Mouse (Mus musculus) myocyte (in vitro differentiated cells): ENCODE data around the gene Tdrd6. TPM values are rescaled to one million over a fixed set of nuclear protein-coding genes. Genes with fewer than 3 reads are reported as not detected.

ENCODE experiments used
- H3K27me3 ChIP-seq: one replicate; pipeline ENCODE4 v1.6.1; 2011; ENCODE audit not compliant: control insufficient read depth, insufficient read depth, insufficient read length
- H3K36me3 ChIP-seq: one replicate; pipeline ENCODE4 v1.6.1; 2011; ENCODE audit not compliant: control insufficient read depth, insufficient read depth
- H3K4me2 ChIP-seq: one replicate; pipeline ENCODE4 v1.6.1; 2011; ENCODE audit warnings: low read depth, control low read depth
- H3K4me3 ChIP-seq: one replicate; pipeline ENCODE4 v1.5.1; 2011; ENCODE audit warnings: mild to moderate bottlenecking, control low read depth, moderate library complexity
- H3K79me2 ChIP-seq: one replicate; pipeline ENCODE4 v1.6.1; 2011; ENCODE audit not compliant: control insufficient read depth, insufficient read depth
- H3ac ChIP-seq: one replicate; pipeline ENCODE4 v1.6.1; 2011; ENCODE audit not compliant: control insufficient read depth, insufficient read length
- CEBPB ChIP-seq: IDR thresholded peaks from 2 replicates; pipeline ENCODE4 v1.6.1; 2011; ENCODE audit warnings: mild to moderate bottlenecking, moderate library complexity; ENCODE audit not compliant: poor library complexity, insufficient read depth, severe bottlenecking
- E2F4 ChIP-seq: IDR thresholded peaks from one replicate; pipeline ENCODE4 v1.6.1; 2011; ENCODE audit warnings: mild to moderate bottlenecking, control low read depth, moderate library complexity; ENCODE audit not compliant: insufficient read depth
- MAX ChIP-seq: IDR thresholded peaks from one replicate; pipeline ENCODE4 v1.6.1; 2011; ENCODE audit warnings: low read depth, mild to moderate bottlenecking, control low read depth
- MYOD1 ChIP-seq, 3 experiments: IDR thresholded peaks; one replicate each; pipeline ENCODE4 v1.6.1; 2011; ENCODE audit warnings: control low read depth in 2 of 3, low read depth in 2 of 3, mild to moderate bottlenecking in 2 of 3, moderate library complexity in 1 of 3; ENCODE audit not compliant: insufficient read length in 2 of 3, control insufficient read depth in 1 of 3
- MYOG ChIP-seq, 3 experiments: IDR thresholded peaks; one replicate each; pipeline ENCODE4 v1.6.1; 2011; ENCODE audit warnings: control low read depth in 2 of 3, low read depth in 2 of 3, mild to moderate bottlenecking in 2 of 3; ENCODE audit not compliant: insufficient read length in 2 of 3, control insufficient read depth in 1 of 3, insufficient read depth in 1 of 3
- POLR2A ChIP-seq: IDR thresholded peaks from one replicate; pipeline ENCODE4 v1.6.1; 2011; ENCODE audit warnings: low read depth, mild to moderate bottlenecking, control low read depth, moderate library complexity; ENCODE audit not compliant: insufficient read length
- POLR2AphosphoS2 ChIP-seq: IDR thresholded peaks from one replicate; pipeline ENCODE4 v1.6.1; 2011; ENCODE audit warnings: low read depth, control low read depth; ENCODE audit not compliant: insufficient read length
- REST ChIP-seq: IDR thresholded peaks from one replicate; pipeline ENCODE4 v1.6.1; 2011; ENCODE audit warnings: mild to moderate bottlenecking, control low read depth, moderate library complexity; ENCODE audit not compliant: insufficient read depth, insufficient read length
- SRF ChIP-seq: IDR thresholded peaks from one replicate; pipeline ENCODE4 v1.6.1; 2011; ENCODE audit warnings: low read depth; ENCODE audit not compliant: control insufficient read depth, insufficient read length
- TCF12 ChIP-seq: IDR thresholded peaks from one replicate; pipeline ENCODE4 v1.6.1; 2011; ENCODE audit warnings: mild to moderate bottlenecking, control low read depth; ENCODE audit not compliant: poor library complexity, insufficient read depth, severe bottlenecking
- TCF3 ChIP-seq: IDR thresholded peaks from one replicate; pipeline ENCODE4 v1.6.1; 2011; ENCODE audit warnings: low read depth, control low read depth; ENCODE audit not compliant: insufficient read length
- USF1 ChIP-seq: IDR thresholded peaks from one replicate; pipeline ENCODE4 v1.6.1; 2011; ENCODE audit warnings: low read depth, mild to moderate bottlenecking, control low read depth, moderate library complexity
- polyA plus RNA-seq: library from polyadenylated mRNA; unstranded; fragments of >200 nt; fragmentation: generic; extraction: Trizol; gene quantifications from one replicate; pipeline ENCODE4 v1.2.1, GENCODE M21; 2012; ENCODE audit warnings: missing spikeins

Tdrd6 gene
- polyA plus RNA-seq, 1 experiment = 0.08 TPM

GRCm38 (mm10) chr17:43669145-43669695, 39.1 kb upstream of the Tdrd6 start:
- peak overlapping the region; percentile 55 for H3K4me3 ChIP-seq
- H3K79me2 ChIP-seq = no peaks in the 10 kb centered on the region
- peak overlapping the region; percentile 88 for H3K4me2 ChIP-seq
- TF ChIP-seq POLR2AphosphoS2 = no peak
- TF ChIP-seq E2F4 = no peak
- TF ChIP-seq USF1 = no peak
- TF ChIP-seq CEBPB = no peak
- no peak for TF ChIP-seq TCF12
- no peak for TF ChIP-seq MYOD1 (IDR thresholded peaks at IDR 0.05; ENCODE audit: control insufficient read depth in 1 of 3, insufficient read length in 2 of 3, low read depth in 2 of 3)
- no peak for TF ChIP-seq REST
- no peak for TF ChIP-seq SRF
- no peak for TF ChIP-seq POLR2A
- no peaks in the 10 kb centered on the region for H3K27me3 ChIP-seq
- no peak overlapping the region for H3ac ChIP-seq
- H3K36me3 ChIP-seq = no peaks in the 10 kb centered on the region

- Histone ChIP-seq H3K4me3 (peak within 1 kb of the TSS; percentile 55), H3K36me3 (no peaks in the 10 kb centered on the region), H3K79me2 (no peaks in the 10 kb centered on the region), H3ac (no peak within 1 kb of the TSS), H3K4me2 (peak within 1 kb of the TSS; percentile 89), H3K27me3 (no peaks in the 10 kb centered on the region)
- TF ChIP-seq E2F4 (peak; percentile 78), CEBPB (peak; percentile 67), MYOD1 (IDR thresholded peaks at IDR 0.05; ENCODE audit: control insufficient read depth in 1 of 3, insufficient read length in 2 of 3, low read depth in 2 of 3) (no peak)
Measured at GRCm38 (mm10) chr17:43667290-43667843, 37.3 kb upstream of the Tdrd6 start, which contains the start of gene Cyp39a1. Gene Cyp39a1, plus strand, starts transcription at chr17:43667425.

- TF ChIP-seq MYOG (IDR thresholded peaks at IDR 0.05; ENCODE audit: control insufficient read depth in 1 of 3, insufficient read depth in 1 of 3, insufficient read length in 2 of 3, low read depth in 2 of 3) = no peak
- peak; percentile 32 for TF ChIP-seq POLR2A
- H3K36me3 ChIP-seq = no peaks in the 10 kb centered on the region
- peak within 1 kb of the TSS; percentile 89 for H3K4me2 ChIP-seq
- H3K4me3 ChIP-seq = peak within 1 kb of the TSS; percentile 55
- no peak within 1 kb of the TSS for H3ac ChIP-seq
- H3K79me2 ChIP-seq = no peaks in the 10 kb centered on the region
- no peaks in the 10 kb centered on the region for H3K27me3 ChIP-seq
Measured at GRCm38 (mm10) chr17:43666576-43667289, 36.6 kb upstream of the Tdrd6 start, which contains the start of gene Slc25a27. Gene Slc25a27, minus strand, starts transcription at chr17:43667214.

GRCm38 (mm10) chr17:43651314-43652046, 21.4 kb upstream of the Tdrd6 start:
- Histone ChIP-seq H3K4me2 (no peak overlapping the region), H3K27me3 (no peaks in the 10 kb centered on the region), H3ac (no peak overlapping the region), H3K79me2 (no peaks in the 10 kb centered on the region), H3K4me3 (no peak overlapping the region), H3K36me3 (no peaks in the 10 kb centered on the region)
- TF ChIP-seq CEBPB (no peak), TCF3 (no peak), MYOG (IDR thresholded peaks at IDR 0.05; ENCODE audit: control insufficient read depth in 1 of 3, insufficient read depth in 1 of 3, insufficient read length in 2 of 3, low read depth in 2 of 3) (no peak), E2F4 (no peak), REST (no peak), POLR2A (no peak), MYOD1 (IDR thresholded peaks at IDR 0.05; ENCODE audit: control insufficient read depth in 1 of 3, insufficient read length in 2 of 3, low read depth in 2 of 3) (no peak), MAX (no peak), POLR2AphosphoS2 (no peak), USF1 (no peak), TCF12 (no peak), SRF (no peak)
